Mouse (Mus musculus): Measurements from ENCODE around the gene Yipf2.
"Not testable (repeated sequence)": the region's sequence is repeated elsewhere in the genome, so short reads cannot be mapped to it uniquely, and the experiment has no call there.

Yipf2 gene

GRCm38 (mm10) chr9:21598198-21598597, 5.6 kb upstream of the Yipf2 start:
- DNase-seq (ENCODE audit: low spot score): peak; percentile 48

- no peak for DNase-seq (ENCODE audit: low spot score)
Observed at GRCm38 (mm10) chr9:21594838-21595237, 2.2 kb upstream of the Yipf2 start.

GRCm38 (mm10) chr9:21594350-21594749, 1.7 kb upstream of the Yipf2 start:
- not testable (repeated sequence) for DNase-seq (ENCODE audit: low spot score)

GRCm38 (mm10) chr9:21593122-21593721, 594 bp upstream of the Yipf2 start:
- DNase-seq (ENCODE audit: low spot score): peak; percentile 26

- DNase-seq (ENCODE audit: low spot score): no peak
Observed at GRCm38 (mm10) chr9:21591831-21592702, 561 bp downstream of the Yipf2 start.

- no peak for DNase-seq (ENCODE audit: low spot score)
Observed at GRCm38 (mm10) chr9:21591127-21591830, 1.3 kb downstream of the Yipf2 start.

GRCm38 (mm10) chr9:21589538-21589937, 3.1 kb downstream of the Yipf2 start:
- DNase-seq (ENCODE audit: low spot score): no peak

GRCm38 (mm10) chr9:21588350-21588749, 4.3 kb downstream of the Yipf2 start:
- DNase-seq (ENCODE audit: low spot score): no peak

- no peak for DNase-seq (ENCODE audit: low spot score)
Observed at GRCm38 (mm10) chr9:21587678-21588349, 4.8 kb downstream of the Yipf2 start.

GRCm38 (mm10) chr9:21585401-21585800, 7.2 kb downstream of the Yipf2 start:
- DNase-seq (ENCODE audit: low spot score): no peak

- DNase-seq (ENCODE audit: low spot score): no peak
Observed at GRCm38 (mm10) chr9:21578226-21578625, 14.4 kb downstream of the Yipf2 start.

GRCm38 (mm10) chr9:21576286-21576685, 16.3 kb downstream of the Yipf2 start:
- no peak for DNase-seq (ENCODE audit: low spot score)

- no peak for DNase-seq (ENCODE audit: low spot score)
Observed at GRCm38 (mm10) chr9:21575253-21575652, 17.4 kb downstream of the Yipf2 start.

- no peak for DNase-seq (ENCODE audit: low spot score)
Observed at GRCm38 (mm10) chr9:21574012-21574801, 18.4 kb downstream of the Yipf2 start.

GRCm38 (mm10) chr9:21568657-21569255, 23.9 kb downstream of the Yipf2 start:
- DNase-seq (ENCODE audit: low spot score): no peak

- no peak for DNase-seq (ENCODE audit: low spot score)
Observed at GRCm38 (mm10) chr9:21567051-21567450, 25.6 kb downstream of the Yipf2 start.

GRCm38 (mm10) chr9:21566538-21566937, 26.1 kb downstream of the Yipf2 start:
- DNase-seq (ENCODE audit: low spot score): no peak

GRCm38 (mm10) chr9:21565004-21565586, 27.5 kb downstream of the Yipf2 start:
- DNase-seq (ENCODE audit: low spot score): no peak

GRCm38 (mm10) chr9:21564420-21564819, 28.2 kb downstream of the Yipf2 start:
- DNase-seq (ENCODE audit: low spot score): no peak

GRCm38 (mm10) chr9:21559151-21559550, 33.5 kb downstream of the Yipf2 start:
- DNase-seq (ENCODE audit: low spot score): no peak

- no peak for DNase-seq (ENCODE audit: low spot score)
Observed at GRCm38 (mm10) chr9:21558366-21558765, 34.3 kb downstream of the Yipf2 start.

Data from T-cell, adult 2 months (primary cell).